Mouse (Mus musculus) limb, embryonic 14.5 days (tissue): Measurements from ENCODE around the gene Kcnq5. TPM values are rescaled to one million over a fixed set of nuclear protein-coding genes. Genes with fewer than 3 reads are reported as not detected.

ENCODE experiments used
- ATAC-seq: fragments of 200-750 bp; cut with Nextera tagmentation; 2 replicates; pipeline ENCODE4 v1.8.0; 2017; ENCODE audit warnings: low read depth, moderate number of reproducible peaks, moderate TSS enrichment; ENCODE audit not compliant: low FRiP score
- DNase-seq: peaks from one replicate; pipeline ENCODE4 v3.0.0-alpha.2; 2015; ENCODE audit warnings: low spot score
- H3K27ac ChIP-seq: fragments of 300-500 bp; sonication (generic); replicated peaks from 2 replicates; pipeline ENCODE4 v1.5.1; 2014; ENCODE audit warnings: low read depth, mild to moderate bottlenecking, low read length, moderate library complexity, mixed read lengths
- H3K27me3 ChIP-seq: fragments of 300-500 bp; sonication (generic); 2 replicates; pipeline ENCODE4 v1.6.1; 2014; ENCODE audit warnings: low read length, mixed read lengths; ENCODE audit not compliant: control insufficient read depth, insufficient read depth
- H3K36me3 ChIP-seq: fragments of 300-500 bp; sonication (generic); 2 replicates; pipeline ENCODE4 v1.6.1; 2014; ENCODE audit warnings: mild to moderate bottlenecking, low read length, moderate library complexity, mixed read lengths; ENCODE audit not compliant: control insufficient read depth, insufficient read depth
- H3K4me1 ChIP-seq: fragments of 300-500 bp; sonication (generic); 2 replicates; pipeline ENCODE4 v1.6.1; 2014; ENCODE audit warnings: antibody characterized with exemption, low read length, mixed read lengths; ENCODE audit not compliant: control insufficient read depth, insufficient read depth
- H3K4me2 ChIP-seq: fragments of 300-500 bp; sonication (generic); replicated peaks from 2 replicates; pipeline ENCODE4 v1.6.1; 2014; ENCODE audit warnings: low read depth, mild to moderate bottlenecking, low read length, moderate library complexity; ENCODE audit not compliant: severe bottlenecking
- H3K4me3 ChIP-seq: fragments of 300-500 bp; sonication (generic); replicated peaks from 2 replicates; pipeline ENCODE4 v1.5.1; 2014; ENCODE audit warnings: low read length
- H3K9ac ChIP-seq: fragments of 300-500 bp; sonication (generic); 2 replicates; pipeline ENCODE4 v1.6.1; 2014; ENCODE audit warnings: mild to moderate bottlenecking, low read depth, low read length, moderate library complexity; ENCODE audit not compliant: severe bottlenecking
- H3K9me3 ChIP-seq: fragments of 300-500 bp; sonication (generic); 2 replicates; pipeline ENCODE4 v1.6.1; 2016; ENCODE audit warnings: low read length; ENCODE audit not compliant: control insufficient read depth
- POLR2A ChIP-seq: fragments of 200-500 bp; IDR thresholded peaks from 2 replicates; pipeline ENCODE4 v1.8.0; 2012; ENCODE audit warnings: inconsistent platforms, mild to moderate bottlenecking, moderate library complexity, borderline replicate concordance; ENCODE audit not compliant: insufficient read depth, insufficient read length; ENCODE audit errors: extremely low read depth
- WGBS: fragments of 180-500 bp; shearing (Covaris S2); extraction: QIAGEN DNeasy Blood & Tissue Kit; methylation state at CpG from one replicate; pipeline ENCODE4 v1.1.7; 2014; 5-methylcytosine and 5-hydroxymethylcytosine counted together
- polyA plus RNA-seq, 2 experiments: library from polyadenylated mRNA; depleted of rRNA in 1 of 2; stranded (reverse) in 1 of 2; unstranded in 1 of 2; fragments of >200 nt; fragmentation: Nextera tagmentation in 1 of 2; extraction: Ambion mirVana in 1 of 2; gene quantifications; 2 replicates each; pipeline versions ENCODE4 v1.2.1 to v1.2.3; 2012 to 2014

Gene Kcnq5
- polyA plus RNA-seq, 2 experiments, result 2.3 to 2.5 TPM

- 49% methylated on average over 16 of the region's 16 CpGs for WGBS
- Histone ChIP-seq H3K4me2 (no peak overlapping the region), H3K9me3 (no peaks in the 10 kb centered on the region), H3K27me3 (no peaks in the 10 kb centered on the region), H3K4me1 (0 out of 2 replicates have a peak, but pooled peaks cover 6% of the 10 kb centered on the region), H3K9ac (no peak overlapping the region), H3K36me3 (no peaks in the 10 kb centered on the region), H3K4me3 (no peak overlapping the region), H3K27ac (no peak overlapping the region)
- DNase-seq (no peak), ATAC-seq (no peak)
- TF ChIP-seq POLR2A, result no peak
These were observed 1.4 kb upstream of the Kcnq5 start for GRCm38 (mm10) chr1:21962896-21963864.

- WGBS, result under 1% methylated on average over 19 of the region's 19 CpGs
- H3K27ac ChIP-seq, result no peak overlapping the region
These were observed 335 bp upstream of the Kcnq5 start for GRCm38 (mm10) chr1:21962083-21962471.

GRCm38 (mm10) chr1:21960421-21961250 is 1.1 kb downstream of the Kcnq5 start:
- H3K36me3 ChIP-seq, result no peaks in the 10 kb centered on the region
- H3K27me3 ChIP-seq, result no peaks in the 10 kb centered on the region
- 0 out of 2 replicates have a peak, but pooled peaks cover 6% of the 10 kb centered on the region for H3K4me1 ChIP-seq
- TF ChIP-seq POLR2A, result no peak
- ATAC-seq (peak; percentile 25), DNase-seq (no peak)
- under 1% methylated on average over 47 of the region's 48 CpGs for WGBS
- peak overlapping the region; percentile 70 for H3K4me3 ChIP-seq
- H3K27ac ChIP-seq, result peak overlapping the region; percentile 75
- peak overlapping the region; percentile 94 for H3K4me2 ChIP-seq
- peak overlapping the region; percentile 67 for H3K9ac ChIP-seq
- no peaks in the 10 kb centered on the region for H3K9me3 ChIP-seq

More at GRCm38 (mm10) chr1:21962083-21962471, 335 bp upstream of the Kcnq5 start:
- H3K36me3 ChIP-seq, result no peaks in the 10 kb centered on the region
- DNase-seq, result no peak
- H3K9ac ChIP-seq, result peak overlapping the region; percentile 67
- H3K4me1 ChIP-seq, result 0 out of 2 replicates have a peak, but pooled peaks cover 6% of the 10 kb centered on the region
- no peak; the same call in 1 of the 2 replicates for ATAC-seq
- peak overlapping the region; percentile 94 for H3K4me2 ChIP-seq
- no peaks in the 10 kb centered on the region for H3K27me3 ChIP-seq
- no peak for TF ChIP-seq POLR2A
- peak overlapping the region; percentile 70 for H3K4me3 ChIP-seq
- H3K9me3 ChIP-seq, result no peaks in the 10 kb centered on the region

- H3K9ac ChIP-seq, result no peak overlapping the region; the same call in 1 of the 2 replicates
- H3K27me3 ChIP-seq, result no peaks in the 10 kb centered on the region
- peak; percentile 35 for DNase-seq
- 8% methylated on average over 8 of the region's 8 CpGs for WGBS
- 0 out of 2 replicates have a peak, but pooled peaks cover 6% of the 10 kb centered on the region for H3K4me1 ChIP-seq
- no peaks in the 10 kb centered on the region for H3K36me3 ChIP-seq
- peak overlapping the region; percentile 70 for H3K4me3 ChIP-seq
- H3K9me3 ChIP-seq, result no peaks in the 10 kb centered on the region
- no peak; the same call in 1 of the 2 replicates for ATAC-seq
- H3K4me2 ChIP-seq, result peak overlapping the region; percentile 94
- no peak overlapping the region for H3K27ac ChIP-seq
- TF ChIP-seq POLR2A, result no peak
These were observed 2.0 kb downstream of the Kcnq5 start for GRCm38 (mm10) chr1:21959648-21960285.
